Mouse (Mus musculus) kidney, adult 2 months (tissue): Measurements from ENCODE around the gene Peli2.

Experiments
- CTCF ChIP-seq: fragments of 200-500 bp; conservative IDR thresholded peaks from 2 replicates; pipeline ENCODE4 v1.5.1; 2011; ENCODE audit warnings: low read depth, mild to moderate bottlenecking, control low read depth, low read length, moderate library complexity, mixed read lengths; ENCODE audit not compliant: insufficient read depth, insufficient read length
- POLR2A ChIP-seq: fragments of 200-500 bp; IDR thresholded peaks from one replicate; pipeline ENCODE4 v1.6.1; 2011; ENCODE audit warnings: low read depth, low read length, control low read depth

- TF ChIP-seq CTCF (no peak), POLR2A (no peak)
These were observed 13.7 kb downstream of the Peli2 start for GRCm38 (mm10) chr14:48134344-48134743.
